Mouse (Mus musculus) limb, embryonic 12.5 days (tissue): ENCODE data around the gene Abcc8. TPM values are rescaled to one million over a fixed set of nuclear protein-coding genes. Genes with fewer than 3 reads are reported as not detected.

ENCODE experiments used
- ATAC-seq: fragments of 200-750 bp; cut with Nextera tagmentation; 2 replicates; pipeline ENCODE4 v1.8.0; 2017; ENCODE audit warnings: low read depth, moderate TSS enrichment; ENCODE audit not compliant: insufficient number of reproducible peaks, insufficient read depth, low FRiP score, low TSS enrichment
- H3K27ac ChIP-seq: fragments of 300-500 bp; sonication (generic); 2 replicates; pipeline ENCODE4 v1.5.1; 2016; ENCODE audit warnings: mild to moderate bottlenecking, moderate library complexity
- H3K27me3 ChIP-seq: fragments of 300-500 bp; sonication (generic); 2 replicates; pipeline ENCODE4 v1.6.1; 2016; ENCODE audit warnings: mild to moderate bottlenecking, moderate library complexity
- H3K36me3 ChIP-seq: fragments of 300-500 bp; sonication (generic); 2 replicates; pipeline ENCODE4 v1.6.1; 2016; ENCODE audit warnings: mild to moderate bottlenecking, moderate library complexity
- H3K4me1 ChIP-seq: fragments of 300-500 bp; sonication (generic); replicated peaks from 2 replicates; pipeline ENCODE4 v1.6.1; 2016
- H3K4me2 ChIP-seq: fragments of 300-500 bp; sonication (generic); 2 replicates; pipeline ENCODE4 v1.6.1; 2016; ENCODE audit warnings: mild to moderate bottlenecking, moderate library complexity
- H3K4me3 ChIP-seq: fragments of 300-500 bp; sonication (generic); replicated peaks from 2 replicates; pipeline ENCODE4 v1.5.1; 2016; ENCODE audit warnings: mild to moderate bottlenecking
- H3K9ac ChIP-seq: fragments of 300-500 bp; sonication (generic); replicated peaks from 2 replicates; pipeline ENCODE4 v1.6.1; 2016; ENCODE audit warnings: mild to moderate bottlenecking, moderate library complexity
- H3K9me3 ChIP-seq: fragments of 300-500 bp; sonication (generic); 2 replicates; pipeline ENCODE4 v1.6.1; 2016; ENCODE audit warnings: mild to moderate bottlenecking, moderate library complexity
- WGBS: fragments of 180-500 bp; shearing (Covaris S2); methylation state at CpG from one replicate; pipeline ENCODE4 v1.1.7; 2016; 5-methylcytosine and 5-hydroxymethylcytosine counted together
- polyA plus RNA-seq: library from polyadenylated mRNA; unstranded; fragments of >200 nt; fragmentation: Nextera tagmentation; extraction: Ambion mirVana; gene quantifications from 2 replicates; pipeline ENCODE4 v1.2.1, GENCODE M21; 2016

The Abcc8 gene
- 0.70 and 1.4 TPM in 2 replicates for polyA plus RNA-seq

DNA sequence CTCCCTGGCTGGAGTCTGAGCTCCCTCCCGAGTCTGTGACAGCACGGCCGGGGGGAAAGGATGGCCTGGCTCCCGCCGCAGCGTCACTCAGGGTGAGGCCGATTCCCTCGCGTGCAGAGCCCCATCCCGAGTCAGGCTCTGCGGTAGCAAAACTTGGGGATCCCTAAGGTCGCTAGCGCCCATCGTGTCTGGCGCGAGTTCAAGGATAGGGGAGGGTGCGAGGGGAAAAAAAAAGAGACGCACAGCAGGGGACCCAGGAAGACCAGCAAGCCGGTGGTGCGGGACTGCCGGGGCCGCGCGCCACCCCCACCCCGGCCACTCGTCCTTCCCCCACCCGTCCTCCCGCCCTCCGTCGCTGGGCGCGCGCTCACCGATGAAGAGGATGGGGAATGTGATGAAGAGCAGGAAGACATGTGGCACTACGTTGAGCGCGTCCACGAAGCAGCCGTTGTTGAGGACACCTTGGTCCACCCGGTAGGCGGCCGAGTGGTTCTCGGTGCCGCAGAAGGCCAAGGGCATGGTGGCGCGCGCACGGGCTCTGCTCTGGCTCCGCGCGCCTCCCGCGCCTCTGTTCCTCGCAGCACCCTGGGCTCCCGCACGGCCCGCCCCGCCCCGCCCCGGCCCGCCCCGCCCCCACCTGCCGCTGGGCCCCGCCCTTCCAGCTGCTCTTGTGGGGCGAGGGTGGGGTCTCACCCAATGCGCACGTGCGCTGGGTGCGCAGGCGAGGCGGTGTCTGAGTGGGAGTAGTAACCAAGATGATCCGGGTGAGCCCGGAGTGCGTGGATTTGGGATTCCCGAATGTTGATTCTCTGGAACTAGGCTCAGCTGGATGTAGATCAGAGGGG is at the start of gene Abcc8:
Abcc8 (minus strand) TSS at position 603 of the 845 bp plus-strand sequence.
- under 1% methylated on average over 61 of the region's 75 CpGs for WGBS
- Histone ChIP-seq H3K27ac (no peak within 1 kb of the TSS), H3K36me3 (no peaks in the 10 kb centered on the region), H3K4me2 (peak within 1 kb of the TSS; percentile 88), H3K4me3 (peak within 1 kb of the TSS; percentile 45), H3K9ac (peak within 1 kb of the TSS; percentile 24; the same call in 1 of the 2 replicates), H3K4me1 (peaks cover 9% of the 10 kb centered on the region), H3K9me3 (no peaks in the 10 kb centered on the region), H3K27me3 (peaks cover 66% of the 10 kb centered on the region)
- ATAC-seq, result no peak

DNA sequence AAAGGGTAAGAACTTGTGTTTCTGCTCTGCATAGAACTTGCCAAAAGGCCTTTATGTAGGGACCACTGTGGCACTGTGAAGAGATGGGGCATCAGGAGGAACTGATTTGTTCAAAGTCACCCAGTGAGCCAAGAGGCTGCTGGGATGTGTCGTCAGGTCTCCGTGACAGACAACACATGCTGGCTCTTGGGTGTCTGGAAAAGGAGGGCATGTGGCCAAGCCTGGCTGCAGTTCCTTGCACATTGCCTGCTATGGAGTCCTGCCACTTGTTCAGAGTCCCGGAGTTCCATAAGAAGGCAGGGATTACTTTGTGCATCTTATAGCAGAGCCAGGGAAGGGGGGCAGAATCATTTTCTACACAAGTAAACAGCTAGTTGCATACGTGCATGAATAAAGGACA is 47.1 kb upstream of the Abcc8 start:
- Histone ChIP-seq H3K9ac (no peak overlapping the region), H3K27me3 (no peaks in the 10 kb centered on the region), H3K4me3 (no peak overlapping the region), H3K4me1 (peaks cover 5% of the 10 kb centered on the region), H3K27ac (no peak overlapping the region), H3K9me3 (no peaks in the 10 kb centered on the region), H3K36me3 (no peaks in the 10 kb centered on the region), H3K4me2 (no peak overlapping the region)
- WGBS, result 79% methylated on average over 4 of the region's 4 CpGs
- ATAC-seq, result no peak

DNA sequence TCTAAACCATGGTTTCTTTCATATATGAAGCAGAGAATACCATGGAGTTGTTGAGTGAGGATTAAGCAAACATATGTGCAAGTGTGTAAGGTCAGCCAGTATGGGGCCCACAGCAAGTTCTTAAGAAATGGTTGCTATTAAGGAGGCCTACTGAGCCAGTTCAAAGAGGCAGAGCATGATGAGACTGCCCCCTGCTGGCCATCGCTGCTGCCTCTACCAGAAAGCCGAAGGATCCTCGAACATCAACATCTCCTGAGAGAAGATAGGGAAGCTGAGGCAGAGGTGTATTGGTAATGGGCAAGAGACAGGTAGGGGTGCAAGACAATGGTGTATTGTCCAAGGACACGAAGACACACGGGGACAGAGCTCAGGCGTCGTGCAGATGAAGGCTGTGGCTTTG is 46.4 kb upstream of the Abcc8 start:
- H3K9me3 ChIP-seq, result no peaks in the 10 kb centered on the region
- WGBS, result 31% methylated on average over 7 of the region's 7 CpGs
- ATAC-seq, result no peak

DNA sequence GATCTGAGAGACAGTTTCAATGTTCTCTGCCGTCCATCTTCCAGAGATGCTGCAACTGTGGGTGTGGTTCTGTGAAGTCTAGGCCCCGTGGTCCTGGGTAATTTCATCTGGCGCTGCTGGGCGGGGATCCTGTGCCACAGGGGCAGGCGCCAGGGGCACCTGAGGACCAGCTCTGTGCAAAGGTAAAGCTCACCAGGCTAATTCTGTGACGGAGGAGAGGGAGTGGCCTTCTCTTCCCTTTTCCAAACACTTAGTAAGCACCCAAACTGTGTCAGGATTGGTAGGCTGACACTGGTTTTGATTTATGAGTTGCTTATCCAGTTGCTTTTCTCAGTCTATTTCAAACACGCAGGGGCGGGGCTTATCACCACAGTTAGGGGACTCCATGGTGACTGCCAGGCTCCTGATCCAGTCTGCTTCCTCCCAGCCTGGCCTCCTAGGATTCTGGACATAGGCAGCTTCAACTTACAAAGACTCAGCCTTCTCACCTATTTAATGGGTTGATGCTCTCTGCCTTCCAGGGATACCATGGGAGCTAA is 40.8 kb upstream of the Abcc8 start:
- H3K9ac ChIP-seq, result no peak overlapping the region
- no peak for ATAC-seq
- WGBS, result 64% methylated on average over 8 of the region's 8 CpGs
- H3K27ac ChIP-seq, result no peak overlapping the region
- H3K9me3 ChIP-seq, result no peaks in the 10 kb centered on the region
- H3K27me3 ChIP-seq, result peaks cover 19% of the 10 kb centered on the region
- no peaks in the 10 kb centered on the region for H3K4me1 ChIP-seq
- no peak overlapping the region for H3K4me2 ChIP-seq
- no peaks in the 10 kb centered on the region for H3K36me3 ChIP-seq
- H3K4me3 ChIP-seq, result no peak overlapping the region

More for the DNA sequence above, 46.4 kb upstream of the Abcc8 start:
- Histone ChIP-seq H3K27ac (no peak overlapping the region), H3K9ac (no peak overlapping the region), H3K36me3 (no peaks in the 10 kb centered on the region), H3K4me3 (no peak overlapping the region), H3K4me2 (no peak overlapping the region), H3K27me3 (no peaks in the 10 kb centered on the region; the same call in 1 of the 2 replicates), H3K4me1 (peaks cover 5% of the 10 kb centered on the region)

DNA sequence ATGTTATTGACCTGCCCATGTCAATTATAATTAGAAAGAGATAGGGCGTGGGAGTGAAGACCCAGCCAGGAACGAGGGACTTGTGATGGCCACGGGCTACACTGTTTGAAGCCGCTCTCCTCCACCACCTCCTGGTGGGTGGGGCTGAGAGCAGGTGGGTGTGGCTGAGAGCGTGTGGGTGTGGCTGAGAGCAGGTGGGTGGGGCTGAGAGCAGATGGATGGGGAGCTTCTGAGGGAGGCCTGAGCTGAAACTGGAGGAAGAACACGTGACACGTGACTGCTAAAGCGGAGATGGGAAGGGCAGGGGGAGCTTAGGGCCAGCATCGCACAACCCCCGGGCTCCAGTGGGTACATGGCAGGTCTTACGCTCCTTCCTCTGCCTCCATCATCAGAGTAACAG is 38.6 kb upstream of the Abcc8 start:
- H3K4me2 ChIP-seq, result no peak overlapping the region
- H3K36me3 ChIP-seq, result no peaks in the 10 kb centered on the region
- no peaks in the 10 kb centered on the region for H3K9me3 ChIP-seq
- 10% methylated on average over 11 of the region's 11 CpGs for WGBS
- H3K9ac ChIP-seq, result no peak overlapping the region
- H3K27ac ChIP-seq, result no peak overlapping the region
- H3K4me1 ChIP-seq, result no peaks in the 10 kb centered on the region
- peaks cover 19% of the 10 kb centered on the region for H3K27me3 ChIP-seq
- H3K4me3 ChIP-seq, result no peak overlapping the region
- peak; percentile 63; the same call in 1 of the 2 replicates for ATAC-seq

DNA sequence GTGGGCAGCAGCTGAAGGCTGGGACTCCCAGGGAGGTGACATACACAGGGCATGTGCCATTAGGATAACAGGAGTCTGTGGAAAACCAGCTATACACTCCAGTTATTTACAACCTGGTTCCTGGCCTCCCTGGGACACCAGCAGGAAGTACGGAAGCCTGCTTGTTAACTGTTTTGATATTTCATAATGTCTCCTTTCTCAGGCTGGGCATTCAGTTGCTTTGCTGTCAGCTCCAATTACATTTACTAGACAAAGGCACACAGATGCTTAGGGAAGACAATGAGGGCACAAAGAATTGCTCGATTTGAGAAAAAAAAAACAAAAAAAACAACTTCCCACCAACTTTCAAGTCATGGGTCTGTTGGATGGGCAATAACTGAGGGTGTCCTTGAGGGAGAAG is 36.6 kb upstream of the Abcc8 start:
- H3K27ac ChIP-seq, result no peak overlapping the region
- H3K9me3 ChIP-seq, result no peaks in the 10 kb centered on the region
- peaks cover 19% of the 10 kb centered on the region for H3K27me3 ChIP-seq
- H3K4me1 ChIP-seq, result no peaks in the 10 kb centered on the region
- no peak for ATAC-seq
- H3K4me2 ChIP-seq, result no peak overlapping the region
- H3K4me3 ChIP-seq, result no peak overlapping the region
- H3K9ac ChIP-seq, result no peak overlapping the region
- WGBS, result 62% methylated on average over 2 of the region's 2 CpGs
- H3K36me3 ChIP-seq, result no peaks in the 10 kb centered on the region

DNA sequence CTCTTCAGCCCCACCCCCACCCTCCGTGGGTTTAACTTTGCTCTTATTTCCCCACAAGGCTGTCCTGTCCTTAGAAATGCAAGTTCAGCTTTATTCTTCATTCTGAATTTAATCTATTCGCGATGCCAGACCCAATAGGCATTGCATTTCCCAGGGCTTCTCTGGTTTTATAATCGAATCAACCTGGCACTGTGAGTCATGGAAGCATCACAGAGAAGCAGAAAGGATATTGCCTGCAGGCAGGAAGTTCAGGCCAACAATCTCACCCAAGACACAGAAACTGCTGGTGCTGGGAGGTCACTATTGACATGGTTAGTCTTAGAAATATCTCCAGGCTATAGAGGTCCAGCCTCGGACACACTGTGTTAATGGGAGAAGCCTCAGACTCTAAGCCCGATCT is 30.4 kb upstream of the Abcc8 start:
- H3K4me3 ChIP-seq, result no peak overlapping the region
- H3K36me3 ChIP-seq, result no peaks in the 10 kb centered on the region
- ATAC-seq, result no peak
- H3K27ac ChIP-seq, result no peak overlapping the region
- H3K4me2 ChIP-seq, result no peak overlapping the region
- H3K27me3 ChIP-seq, result 0 out of 2 replicates have a peak, but pooled peaks cover 4% of the 10 kb centered on the region
- no peak overlapping the region for H3K9ac ChIP-seq
- H3K9me3 ChIP-seq, result no peaks in the 10 kb centered on the region
- 79% methylated on average over 6 of the region's 6 CpGs for WGBS
- no peaks in the 10 kb centered on the region for H3K4me1 ChIP-seq

DNA sequence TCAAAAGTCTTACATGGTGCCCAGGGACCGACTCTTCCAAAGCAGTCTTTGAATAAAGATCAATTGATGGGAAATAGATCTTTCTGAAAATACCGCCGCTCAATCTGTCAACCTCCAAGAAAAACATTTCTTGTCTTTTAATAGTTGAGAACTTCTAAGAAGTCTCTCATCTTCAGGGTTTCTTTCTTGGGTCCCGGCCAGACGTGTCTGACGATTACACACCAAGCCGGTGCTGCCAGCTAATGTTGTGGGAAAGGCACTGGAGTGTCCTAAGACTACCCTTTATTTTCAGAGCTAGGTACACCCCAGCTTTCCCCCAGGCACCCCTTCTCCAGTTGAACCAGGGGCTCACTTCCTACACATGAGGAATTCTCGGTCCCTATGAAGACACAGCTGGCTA is 28.3 kb upstream of the Abcc8 start:
- 90% methylated on average over 8 of the region's 8 CpGs for WGBS
- Histone ChIP-seq H3K4me2 (no peak overlapping the region), H3K9ac (no peak overlapping the region; the same call in 1 of the 2 replicates), H3K9me3 (no peaks in the 10 kb centered on the region), H3K4me3 (no peak overlapping the region), H3K27ac (no peak overlapping the region), H3K27me3 (0 out of 2 replicates have a peak, but pooled peaks cover 4% of the 10 kb centered on the region), H3K4me1 (no peaks in the 10 kb centered on the region), H3K36me3 (no peaks in the 10 kb centered on the region)
- ATAC-seq, result no peak

DNA sequence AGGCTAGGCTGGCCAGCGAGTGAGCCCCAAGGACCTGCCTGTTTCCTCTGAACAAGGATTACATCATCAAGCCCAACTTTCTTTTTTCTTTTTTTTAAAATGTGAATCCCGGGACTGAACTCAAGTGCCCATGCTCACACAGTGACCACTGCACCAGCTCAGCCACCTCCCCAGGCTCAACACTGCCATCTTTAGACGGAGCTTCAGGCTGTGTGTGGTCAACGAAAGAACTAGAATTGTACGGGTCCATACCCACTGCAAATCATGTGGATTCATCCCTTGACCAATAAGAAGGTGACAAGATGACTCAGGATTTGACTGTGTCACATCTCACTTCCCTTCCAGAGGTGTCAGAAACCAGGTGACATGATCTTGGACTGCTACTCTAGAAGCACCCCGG is 24.9 kb upstream of the Abcc8 start:
- no peak for ATAC-seq
- H3K4me1 ChIP-seq, result peaks cover 6% of the 10 kb centered on the region; the same call in 1 of the 2 replicates
- 78% methylated on average over 6 of the region's 6 CpGs for WGBS

DNA sequence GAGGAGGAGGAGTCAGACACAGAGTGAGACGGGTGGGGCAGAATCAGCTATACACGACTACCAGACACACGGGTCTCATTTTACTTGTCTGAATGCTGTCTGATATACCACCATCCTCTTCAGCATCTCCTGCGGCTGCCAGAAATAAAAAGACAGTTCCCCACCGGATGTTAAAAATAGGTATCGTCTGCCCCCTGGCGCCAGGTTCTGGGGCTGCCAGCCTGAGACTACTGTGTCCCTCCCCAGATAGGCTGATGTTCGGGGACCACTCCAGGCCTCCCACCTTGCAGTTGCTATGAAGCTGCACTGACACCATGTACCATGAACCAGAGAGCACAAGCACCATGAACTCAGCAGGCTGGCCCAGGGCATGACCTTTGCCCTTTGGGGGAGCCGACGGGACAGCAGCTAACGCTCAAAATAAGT is 24.2 kb upstream of the Abcc8 start:
- no peak overlapping the region for H3K4me2 ChIP-seq
- 48% methylated on average over 11 of the region's 11 CpGs for WGBS
- H3K27ac ChIP-seq, result no peak overlapping the region
- peaks cover 6% of the 10 kb centered on the region; the same call in 1 of the 2 replicates for H3K4me1 ChIP-seq
- H3K36me3 ChIP-seq, result no peaks in the 10 kb centered on the region
- 0 out of 2 replicates have a peak, but pooled peaks cover 9% of the 10 kb centered on the region for H3K27me3 ChIP-seq
- no peaks in the 10 kb centered on the region for H3K9me3 ChIP-seq
- H3K4me3 ChIP-seq, result no peak overlapping the region
- no peak overlapping the region for H3K9ac ChIP-seq
- ATAC-seq, result peak; percentile 58; the same call in 1 of the 2 replicates

More for the DNA sequence above, 24.9 kb upstream of the Abcc8 start:
- 0 out of 2 replicates have a peak, but pooled peaks cover 9% of the 10 kb centered on the region for H3K27me3 ChIP-seq
- no peaks in the 10 kb centered on the region for H3K9me3 ChIP-seq
- no peaks in the 10 kb centered on the region for H3K36me3 ChIP-seq
- no peak overlapping the region for H3K27ac ChIP-seq
- no peak overlapping the region for H3K4me3 ChIP-seq
- H3K4me2 ChIP-seq, result no peak overlapping the region
- H3K9ac ChIP-seq, result no peak overlapping the region

DNA sequence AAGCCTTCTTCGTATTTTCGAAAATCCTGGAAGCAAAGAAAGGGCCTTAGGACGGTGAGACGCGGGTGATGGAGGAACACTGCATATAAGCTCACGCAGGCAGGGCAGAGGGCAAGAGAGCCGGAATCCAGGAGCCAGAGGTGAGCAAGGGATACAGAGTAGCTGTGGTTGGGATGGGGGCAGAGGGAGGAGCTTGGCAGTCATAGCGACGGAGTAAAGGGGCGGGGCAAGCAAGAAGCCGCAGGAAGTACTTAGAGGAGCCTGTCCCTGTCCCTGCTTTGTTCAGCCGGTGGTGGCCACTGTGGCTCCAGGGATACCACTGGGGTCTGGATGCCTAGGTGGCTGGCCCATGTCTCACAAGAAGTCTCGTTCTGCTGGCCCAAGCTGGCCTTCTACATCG is 21.8 kb upstream of the Abcc8 start:
- 12% methylated on average over 14 of the region's 14 CpGs for WGBS
- no peak overlapping the region for H3K27ac ChIP-seq
- ATAC-seq, result no peak
- peaks cover 6% of the 10 kb centered on the region; the same call in 1 of the 2 replicates for H3K4me1 ChIP-seq
- no peak overlapping the region for H3K4me3 ChIP-seq
- no peaks in the 10 kb centered on the region for H3K9me3 ChIP-seq
- H3K36me3 ChIP-seq, result no peaks in the 10 kb centered on the region
- H3K4me2 ChIP-seq, result peak overlapping the region; percentile 31
- H3K27me3 ChIP-seq, result 0 out of 2 replicates have a peak, but pooled peaks cover 5% of the 10 kb centered on the region
- H3K9ac ChIP-seq, result peak overlapping the region; percentile 8; the same call in 1 of the 2 replicates
